ENCODE assay signal across 17 mouse cellular contexts in genomic region chr19:7177804-7178511, GRCm38 (mm10). TPM values are rescaled to one million over a fixed set of nuclear protein-coding genes. Genes with fewer than 3 reads are reported as not detected.
A peak's percentile ranks its signal among the peaks of the same experiment; 100 is the strongest.
DNase-seq lines count a peak whose midpoint lies in the region; ATAC-seq and TF ChIP-seq lines count a peak whose summit lies in the region.
"Had no signal": no experiment of that assay in that cellular context is flagged by ENCODE, and none has a peak within 500 bp of the region (broad histone marks: within the 10 kb centered on the region; RNA-seq: fewer than 3 reads in every experiment).

No protein-coding gene starts in this region.

- peak overlapping the region; percentile 17; the same call in 1 of the 2 replicates for H3K27ac ChIP-seq in hindbrain, embryonic 11.5 days (ENCODE audit: low read depth, low read length)
- no peak overlapping the region for H3K27ac ChIP-seq in hindbrain, postnatal 0 days
- no peak overlapping the region for H3K27ac ChIP-seq in lung, embryonic 14.5 days (ENCODE audit: low read depth)
- no peak overlapping the region for H3K27ac ChIP-seq in embryonic facial prominence, embryonic 11.5 days (replicated peaks; ENCODE audit: low read depth, low read length)
- H3K27ac ChIP-seq in kidney, postnatal 0 days: peak overlapping the region; percentile 75
- H3K27ac ChIP-seq: neural tube, embryonic 15.5 days had no signal

- H3K36me3 ChIP-seq in hindbrain, embryonic 11.5 days (ENCODE audit: control insufficient read depth, insufficient read depth, low read length): no peaks in the 10 kb centered on the region
- no peaks in the 10 kb centered on the region for H3K36me3 ChIP-seq in hindbrain, postnatal 0 days (ENCODE audit: insufficient read depth, low read length)
- H3K36me3 ChIP-seq in lung, embryonic 14.5 days (ENCODE audit: insufficient read depth): no peaks in the 10 kb centered on the region
- H3K36me3 ChIP-seq in embryonic facial prominence, embryonic 11.5 days (replicated peaks; ENCODE audit: control insufficient read depth, insufficient read depth, low read depth, low read length): no peaks in the 10 kb centered on the region
- H3K36me3 ChIP-seq in kidney, postnatal 0 days (ENCODE audit: insufficient read depth, low read length): no peaks in the 10 kb centered on the region
- H3K36me3 ChIP-seq: G1E; neural tube, embryonic 15.5 days had no signal

- H3K27me3 ChIP-seq in hindbrain, embryonic 11.5 days (ENCODE audit: control insufficient read depth, insufficient read depth, low read length): peaks cover 11% of the 10 kb centered on the region
- H3K27me3 ChIP-seq in hindbrain, postnatal 0 days (ENCODE audit: insufficient read depth, low read length): no peaks in the 10 kb centered on the region; the same call in 1 of the 2 replicates
- H3K27me3 ChIP-seq in lung, embryonic 14.5 days (ENCODE audit: insufficient read depth, low read length): peaks cover 15% of the 10 kb centered on the region; the same call in 1 of the 2 replicates
- H3K27me3 ChIP-seq in embryonic facial prominence, embryonic 11.5 days (ENCODE audit: control insufficient read depth, insufficient read depth, low read length): no peaks in the 10 kb centered on the region
- no peaks in the 10 kb centered on the region for H3K27me3 ChIP-seq in kidney, postnatal 0 days (ENCODE audit: insufficient read depth, low read length)

- no peak overlapping the region for H3K4me2 ChIP-seq in hindbrain, embryonic 11.5 days (replicated peaks; ENCODE audit: low read depth, low read length)
- no peak overlapping the region for H3K4me2 ChIP-seq in hindbrain, postnatal 0 days (ENCODE audit: low read depth, low read length)
- no peak overlapping the region for H3K4me2 ChIP-seq in lung, embryonic 14.5 days
- no peak overlapping the region for H3K4me2 ChIP-seq in embryonic facial prominence, embryonic 11.5 days (ENCODE audit: low read depth, low read length)
- H3K4me2 ChIP-seq in kidney, postnatal 0 days (ENCODE audit: low read length): no peak overlapping the region
- H3K4me2 ChIP-seq: neural tube, embryonic 15.5 days had no signal

- 55% methylated on average over 13 of the region's 13 CpGs for WGBS in hindbrain, embryonic 11.5 days
- WGBS in hindbrain, postnatal 0 days: 64% methylated on average over 13 of the region's 13 CpGs
- WGBS in lung, embryonic 14.5 days: 42% methylated on average over 13 of the region's 13 CpGs
- 55% methylated on average over 13 of the region's 13 CpGs for WGBS in embryonic facial prominence, embryonic 11.5 days
- 62% methylated on average over 13 of the region's 13 CpGs for WGBS in kidney, postnatal 0 days

- no peak for TF ChIP-seq CTCF in hindbrain, postnatal 0 days (IDR thresholded peaks at IDR 0.05; ENCODE audit: low read depth)
- no peak for TF ChIP-seq CTCF in lung, embryonic 14.5 days (IDR thresholded peaks at IDR 0.05; ENCODE audit: low read depth)
- TF ChIP-seq CTCF in kidney, postnatal 0 days (IDR thresholded peaks at IDR 0.05; ENCODE audit: low read depth): no peak

- H3K9ac ChIP-seq in hindbrain, embryonic 11.5 days (ENCODE audit: low read depth, low read length): no peak overlapping the region
- no peak overlapping the region for H3K9ac ChIP-seq in hindbrain, postnatal 0 days (replicated peaks; ENCODE audit: low read length)
- H3K9ac ChIP-seq in lung, embryonic 14.5 days: no peak overlapping the region
- no peak overlapping the region for H3K9ac ChIP-seq in embryonic facial prominence, embryonic 11.5 days (replicated peaks; ENCODE audit: low read length)
- H3K9ac ChIP-seq in kidney, postnatal 0 days (ENCODE audit: low read depth, low read length): no peak overlapping the region
- H3K9ac ChIP-seq: neural tube, embryonic 15.5 days had no signal

- peaks cover 16% of the 10 kb centered on the region for H3K4me1 ChIP-seq in hindbrain, embryonic 11.5 days (replicated peaks; ENCODE audit: control insufficient read depth, insufficient read depth, low read length)
- peaks cover 22% of the 10 kb centered on the region; the same call in 1 of the 2 replicates for H3K4me1 ChIP-seq in hindbrain, postnatal 0 days (ENCODE audit: insufficient read depth, low read length)
- H3K4me1 ChIP-seq in lung, embryonic 14.5 days (ENCODE audit: insufficient read depth): peaks cover 7% of the 10 kb centered on the region; the same call in 1 of the 2 replicates
- peaks cover 9% of the 10 kb centered on the region for H3K4me1 ChIP-seq in embryonic facial prominence, embryonic 11.5 days (ENCODE audit: control insufficient read depth, insufficient read depth, low read length)
- H3K4me1 ChIP-seq in kidney, postnatal 0 days (replicated peaks; ENCODE audit: insufficient read depth, low read length): peaks cover 20% of the 10 kb centered on the region

- H3K4me3 ChIP-seq in hindbrain, embryonic 11.5 days (ENCODE audit: low read depth, low read length): no peak overlapping the region
- H3K4me3 ChIP-seq in hindbrain, postnatal 0 days (ENCODE audit: low read length): no peak overlapping the region
- no peak overlapping the region for H3K4me3 ChIP-seq in lung, embryonic 14.5 days (ENCODE audit: low read depth, low read length)
- H3K4me3 ChIP-seq in embryonic facial prominence, embryonic 11.5 days (ENCODE audit: low read depth, low read length): no peak overlapping the region
- no peak overlapping the region for H3K4me3 ChIP-seq in kidney, postnatal 0 days (replicated peaks; ENCODE audit: low read depth, low read length)
- H3K4me3 ChIP-seq: erythroblast, embryonic 14.5 days; neural tube, embryonic 15.5 days had no signal

- DNase-seq in hindbrain, embryonic 11.5 days (ENCODE audit: low spot score): no peak
- DNase-seq in hindbrain, postnatal 0 days (ENCODE audit: low spot score): no peak
- DNase-seq in lung, embryonic 14.5 days: peak; percentile 22
- DNase-seq in lung, postnatal 25 days (ENCODE audit: low spot score): no peak
- peak; percentile 15 for DNase-seq in embryonic facial prominence, embryonic 11.5 days (ENCODE audit: low spot score)
- DNase-seq in kidney, postnatal 0 days (ENCODE audit: low spot score): no peak
- DNase-seq in thymus, postnatal 14 days: no peak
- DNase-seq in adrenal gland, adult 2 months: no peak
- DNase-seq: cerebellum, adult 11 months; gastrocnemius, postnatal 10 days; heart, postnatal 36 days; layer of hippocampus, adult 9-11 months; lung, adult 18-20 months; thymus, adult 2 months had no signal

- ATAC-seq in hindbrain, embryonic 11.5 days (ENCODE audit: low FRiP score): no peak
- no peak for ATAC-seq in hindbrain, postnatal 0 days
- no peak for ATAC-seq in lung, embryonic 14.5 days (ENCODE audit: insufficient read depth)
- no peak for ATAC-seq in embryonic facial prominence, embryonic 11.5 days (replicated peaks; ENCODE audit: insufficient number of reproducible peaks, low FRiP score, low TSS enrichment, low read depth)
- no peak for ATAC-seq in kidney, postnatal 0 days (replicated peaks; ENCODE audit: low FRiP score, low read depth)

- H3K9me3 ChIP-seq in hindbrain, embryonic 11.5 days (ENCODE audit: control insufficient read depth, low read length): no peaks in the 10 kb centered on the region
- no peaks in the 10 kb centered on the region for H3K9me3 ChIP-seq in hindbrain, postnatal 0 days (ENCODE audit: low read length)
- H3K9me3 ChIP-seq in lung, embryonic 14.5 days (ENCODE audit: low read depth, low read length): no peaks in the 10 kb centered on the region
- no peaks in the 10 kb centered on the region for H3K9me3 ChIP-seq in embryonic facial prominence, embryonic 11.5 days (replicated peaks; ENCODE audit: control insufficient read depth, low read length)
- H3K9me3 ChIP-seq in kidney, postnatal 0 days (replicated peaks; ENCODE audit: low read length): no peaks in the 10 kb centered on the region
- H3K9me3 ChIP-seq: G1E; neural tube, embryonic 15.5 days had no signal

RNA-seq across cellular contexts. Expression of gene Otub1, which starts 28.2 kb away (rescaled TPM):
- polyA plus RNA-seq in hindbrain, embryonic 11.5 days (2014; fragmentation: Nextera tagmentation; extraction: Ambion mirVana): 246 and 250 TPM in 2 replicates
- 216 and 233 TPM in 2 replicates for total RNA-seq in hindbrain, postnatal 0 days (2014; rRNA removed)
- 248 and 253 TPM in 2 replicates for polyA plus RNA-seq in hindbrain, postnatal 0 days (2015; fragmentation: Nextera tagmentation; extraction: Ambion mirVana)
- polyA plus RNA-seq in lung, embryonic 14.5 days (2014; fragmentation: Nextera tagmentation; extraction: Ambion mirVana): 206 and 221 TPM in 2 replicates
- 217 and 252 TPM in 2 replicates for polyA plus RNA-seq in embryonic facial prominence, embryonic 11.5 days (2014; fragmentation: Nextera tagmentation; extraction: Ambion mirVana)
- 197 and 209 TPM in 2 replicates for polyA plus RNA-seq in kidney, postnatal 0 days (2015; fragmentation: Nextera tagmentation; extraction: Ambion mirVana)
- 100 to 1,000 TPM; 130 to 138 TPM for total RNA-seq in adrenal gland, adult 2 months (2021)
- 139 and 141 TPM in 2 replicates for polyA plus RNA-seq in adrenal gland, adult 2 months (2012; rRNA removed)

RNA-seq across cellular contexts. Expression of gene Cox8a, which starts 39.5 kb away (rescaled TPM):
- 762 and 780 TPM in 2 replicates for polyA plus RNA-seq in hindbrain, embryonic 11.5 days (2014; fragmentation: Nextera tagmentation; extraction: Ambion mirVana)
- total RNA-seq in hindbrain, postnatal 0 days (2014; rRNA removed): 1,715 and 1,845 TPM in 2 replicates
- 2,044 and 2,080 TPM in 2 replicates for polyA plus RNA-seq in hindbrain, postnatal 0 days (2015; fragmentation: Nextera tagmentation; extraction: Ambion mirVana)
- 917 and 922 TPM in 2 replicates for polyA plus RNA-seq in lung, embryonic 14.5 days (2014; fragmentation: Nextera tagmentation; extraction: Ambion mirVana)
- polyA plus RNA-seq in embryonic facial prominence, embryonic 11.5 days (2014; fragmentation: Nextera tagmentation; extraction: Ambion mirVana): 741 and 769 TPM in 2 replicates
- 2,325 and 2,471 TPM in 2 replicates for polyA plus RNA-seq in kidney, postnatal 0 days (2015; fragmentation: Nextera tagmentation; extraction: Ambion mirVana)
- 1,000 to 10,000 TPM; 1,087 to 1,191 TPM for total RNA-seq in adrenal gland, adult 2 months (2021)
- 2,774 and 3,841 TPM in 2 replicates for polyA plus RNA-seq in adrenal gland, adult 2 months (2012; rRNA removed)

Comparison
In these comparisons a context has a peak if more than half of its experiments do, and no peak if none do; other contexts are left out.
1. DNase-seq: peak in lung, embryonic 14.5 days (single experiment) and embryonic facial prominence, embryonic 11.5 days (single experiment); none in hindbrain, embryonic 11.5 days (single experiment), hindbrain, postnatal 0 days (single experiment), lung, postnatal 25 days (single experiment), kidney, postnatal 0 days (single experiment), thymus, postnatal 14 days (single experiment) and adrenal gland, adult 2 months (single experiment).
2. H3K27ac ChIP-seq: peak in hindbrain, embryonic 11.5 days (single experiment) and kidney, postnatal 0 days (single experiment); none in hindbrain, postnatal 0 days (single experiment), lung, embryonic 14.5 days (single experiment) and embryonic facial prominence, embryonic 11.5 days (single experiment).